Mouse (Mus musculus): ENCODE measurements around the gene Arhgef10l. TPM values are rescaled to one million over a fixed set of nuclear protein-coding genes. Genes with fewer than 3 reads are reported as not detected.
"Not testable (repeated sequence)": the region's sequence is repeated elsewhere in the genome, so short reads cannot be mapped to it uniquely, and the experiment has no call there.

Gene Arhgef10l
- polyA plus RNA-seq, 1 experiment from 2014 or later: 5.4 TPM

DNA sequence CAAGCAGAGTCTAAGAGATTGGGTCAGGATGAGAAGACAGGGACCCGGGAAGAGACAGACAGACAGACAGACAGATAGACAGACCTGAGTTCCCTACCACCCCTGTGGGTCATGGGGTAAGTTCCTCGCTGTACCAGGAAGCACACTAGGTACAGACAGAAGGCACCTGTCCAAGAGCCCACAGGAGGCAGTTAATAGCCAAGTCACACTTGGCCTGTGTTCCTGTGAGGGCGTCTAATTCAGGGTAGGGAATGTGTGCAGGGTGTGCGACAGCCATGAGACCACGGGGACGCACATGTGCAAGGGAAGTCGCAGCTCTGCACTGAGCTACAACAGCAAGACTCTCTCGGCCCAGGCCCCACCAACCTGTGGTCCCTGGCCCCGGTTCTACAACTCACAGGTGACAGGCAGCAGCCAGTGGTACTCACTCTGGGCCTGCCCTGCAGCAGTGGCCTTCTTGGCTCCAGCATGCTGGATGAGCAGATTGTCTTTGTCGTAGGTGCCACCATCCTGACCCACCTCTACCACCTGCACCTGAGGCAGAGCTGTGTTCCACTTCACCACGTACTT is 97.8 kb downstream of the Arhgef10l start:
- no peaks in the 10 kb centered on the region for H3K4me1 ChIP-seq (replicated peaks; ENCODE audit: control insufficient read depth, insufficient read depth, low read length)
- H3K9me3 ChIP-seq (ENCODE audit: control insufficient read depth): no peaks in the 10 kb centered on the region
- ATAC-seq: no peak
- no peak overlapping the region for H3K4me2 ChIP-seq (replicated peaks; ENCODE audit: low read depth)
- H3K27me3 ChIP-seq (replicated peaks; ENCODE audit: control insufficient read depth, insufficient read depth, low read length): no peaks in the 10 kb centered on the region
- no peak overlapping the region for H3K9ac ChIP-seq (ENCODE audit: low read depth, low read length)
- WGBS: 94% methylated on average over 11 of the region's 11 CpGs
- no peak overlapping the region for H3K27ac ChIP-seq (ENCODE audit: low read depth, low read length)
- no peak overlapping the region for H3K4me3 ChIP-seq (ENCODE audit: low read depth, low read length)
- no peak for TF ChIP-seq CTCF (IDR thresholded peaks at IDR 0.05; ENCODE audit: low read depth)
- H3K36me3 ChIP-seq (ENCODE audit: control insufficient read depth, insufficient read depth): peaks cover 65% of the 10 kb centered on the region

- Histone ChIP-seq H3K27ac (ENCODE audit: low read depth, low read length) (no peak overlapping the region), H3K27me3 (replicated peaks; ENCODE audit: control insufficient read depth, insufficient read depth, low read length) (no peaks in the 10 kb centered on the region), H3K9ac (ENCODE audit: low read depth, low read length) (no peak overlapping the region), H3K9me3 (ENCODE audit: control insufficient read depth) (no peaks in the 10 kb centered on the region), H3K4me1 (replicated peaks; ENCODE audit: control insufficient read depth, insufficient read depth, low read length) (no peaks in the 10 kb centered on the region), H3K4me2 (replicated peaks; ENCODE audit: low read depth) (no peak overlapping the region), H3K36me3 (ENCODE audit: control insufficient read depth, insufficient read depth) (peaks cover 70% of the 10 kb centered on the region), H3K4me3 (ENCODE audit: low read depth, low read length) (no peak overlapping the region)
- no peak for TF ChIP-seq CTCF (IDR thresholded peaks at IDR 0.05; ENCODE audit: low read depth)
- ATAC-seq: no peak
- WGBS: 89% methylated on average over 14 of the region's 14 CpGs
Observed at GRCm38 (mm10) chr4:140566785-140567184, 99.0 kb downstream of the Arhgef10l start.

- not testable (repeated sequence) for H3K4me3 ChIP-seq (ENCODE audit: low read depth, low read length); H3K9ac ChIP-seq (ENCODE audit: low read depth, low read length); H3K9me3 ChIP-seq (ENCODE audit: control insufficient read depth); ATAC-seq; H3K27me3 ChIP-seq (replicated peaks; ENCODE audit: control insufficient read depth, insufficient read depth, low read length); H3K4me1 ChIP-seq (replicated peaks; ENCODE audit: control insufficient read depth, insufficient read depth, low read length); H3K27ac ChIP-seq (ENCODE audit: low read depth, low read length); H3K4me2 ChIP-seq (replicated peaks; ENCODE audit: low read depth)
- WGBS: 100% methylated on average over 1 of the region's 1 CpGs
- H3K36me3 ChIP-seq (ENCODE audit: control insufficient read depth, insufficient read depth): peaks cover 70% of the 10 kb centered on the region
Observed at GRCm38 (mm10) chr4:140564459-140564858, 101.4 kb downstream of the Arhgef10l start.

DNA sequence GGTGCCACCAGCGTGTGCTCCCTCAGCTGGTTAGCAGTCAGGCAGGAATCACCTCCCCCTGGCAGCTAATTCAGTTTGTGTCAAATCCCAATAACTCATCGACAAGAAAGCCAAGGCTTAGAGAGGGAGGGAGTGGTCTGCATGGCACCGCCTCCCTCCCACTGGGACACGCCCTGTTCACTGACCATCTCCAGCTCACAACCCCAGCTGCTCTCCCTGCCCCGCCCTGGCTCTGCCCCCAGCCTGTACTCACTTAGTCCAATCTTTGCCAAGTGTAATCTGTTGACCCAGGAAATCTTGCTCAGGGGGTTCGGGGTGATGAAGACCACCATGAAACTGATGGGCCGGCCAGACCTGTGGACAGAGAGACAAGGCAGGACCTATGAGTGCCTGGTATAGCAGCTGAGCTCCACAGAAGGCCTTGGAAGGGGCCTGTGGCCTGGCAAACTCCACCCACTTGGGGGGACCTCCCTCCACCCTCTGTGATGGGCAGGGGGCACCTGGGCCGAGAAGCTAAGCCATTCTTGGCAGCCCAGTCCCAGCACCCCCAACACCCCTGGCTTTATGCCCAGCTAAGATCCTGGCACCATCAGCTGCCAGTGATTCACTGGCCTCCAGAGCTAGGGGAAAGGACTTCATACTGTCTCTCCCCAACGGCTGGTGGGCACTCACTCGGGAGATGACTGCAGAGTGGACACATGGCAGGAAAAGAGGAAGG is 103.2 kb downstream of the Arhgef10l start:
- Histone ChIP-seq H3K36me3 (ENCODE audit: control insufficient read depth, insufficient read depth) (peaks cover 57% of the 10 kb centered on the region), H3K9ac (ENCODE audit: low read depth, low read length) (no peak overlapping the region), H3K4me1 (replicated peaks; ENCODE audit: control insufficient read depth, insufficient read depth, low read length) (no peaks in the 10 kb centered on the region), H3K9me3 (ENCODE audit: control insufficient read depth) (no peaks in the 10 kb centered on the region), H3K27ac (ENCODE audit: low read depth, low read length) (peak overlapping the region; percentile 28; the same call in 1 of the 2 replicates), H3K4me3 (ENCODE audit: low read depth, low read length) (no peak overlapping the region), H3K4me2 (replicated peaks; ENCODE audit: low read depth) (no peak overlapping the region), H3K27me3 (replicated peaks; ENCODE audit: control insufficient read depth, insufficient read depth, low read length) (no peaks in the 10 kb centered on the region)
- no peak; the same call in 1 of the 2 replicates for ATAC-seq
- TF ChIP-seq CTCF (IDR thresholded peaks at IDR 0.05; ENCODE audit: low read depth): no peak
- WGBS: 78% methylated on average over 10 of the region's 10 CpGs

DNA sequence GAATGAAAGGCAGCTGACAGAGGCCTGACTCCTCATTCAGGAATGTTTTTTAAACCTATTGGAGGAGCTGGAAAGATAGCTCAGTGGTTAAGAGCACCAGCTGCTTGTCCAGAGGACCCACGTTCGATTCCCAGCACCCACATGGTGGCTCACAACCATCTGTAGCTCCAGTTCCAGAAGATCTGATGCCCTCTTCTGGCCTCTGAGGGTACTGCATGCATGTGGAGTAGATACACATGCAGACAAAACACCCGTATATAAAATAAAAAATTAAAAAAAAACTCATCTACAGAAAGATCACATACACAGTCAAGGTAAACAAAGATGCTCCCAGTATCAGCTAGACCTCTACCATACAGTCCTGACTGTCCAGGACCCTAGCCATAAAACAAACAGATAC is 104.1 kb downstream of the Arhgef10l start:
- H3K27ac ChIP-seq (ENCODE audit: low read depth, low read length): no peak overlapping the region
- WGBS: 98% methylated on average over 3 of the region's 3 CpGs
- no peaks in the 10 kb centered on the region for H3K27me3 ChIP-seq (replicated peaks; ENCODE audit: control insufficient read depth, insufficient read depth, low read length)
- H3K9ac ChIP-seq (ENCODE audit: low read depth, low read length): no peak overlapping the region
- no peaks in the 10 kb centered on the region for H3K4me1 ChIP-seq (replicated peaks; ENCODE audit: control insufficient read depth, insufficient read depth, low read length)
- peaks cover 53% of the 10 kb centered on the region for H3K36me3 ChIP-seq (ENCODE audit: control insufficient read depth, insufficient read depth)
- no peak overlapping the region for H3K4me2 ChIP-seq (replicated peaks; ENCODE audit: low read depth)
- no peak overlapping the region for H3K4me3 ChIP-seq (ENCODE audit: low read depth, low read length)
- peak; percentile 30; the same call in 1 of the 2 replicates for TF ChIP-seq CTCF (IDR thresholded peaks at IDR 0.05; ENCODE audit: low read depth)
- no peaks in the 10 kb centered on the region for H3K9me3 ChIP-seq (ENCODE audit: control insufficient read depth)
- no peak for ATAC-seq

DNA sequence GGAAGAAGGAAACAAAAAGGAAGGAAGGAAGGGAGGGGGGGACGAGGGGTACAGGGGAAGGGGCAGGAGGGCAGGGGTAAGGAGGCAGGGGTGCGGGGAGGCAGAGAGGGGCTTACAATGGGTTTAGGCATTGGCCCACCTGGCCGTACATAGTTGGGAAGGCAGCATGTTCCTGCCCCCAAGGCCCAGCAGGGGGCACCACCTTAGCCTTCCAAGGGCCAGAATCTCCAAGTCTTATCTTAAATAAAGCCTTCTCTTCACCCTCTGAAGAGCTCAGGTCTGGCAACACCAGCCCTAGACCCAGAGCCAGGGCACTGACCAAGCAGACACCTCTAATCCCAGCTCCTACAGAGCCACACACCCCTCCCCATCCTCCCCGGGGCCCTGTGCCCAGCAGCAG is 106.0 kb downstream of the Arhgef10l start:
- Histone ChIP-seq H3K4me1 (replicated peaks; ENCODE audit: control insufficient read depth, insufficient read depth, low read length) (no peaks in the 10 kb centered on the region), H3K4me3 (ENCODE audit: low read depth, low read length) (no peak overlapping the region), H3K9me3 (ENCODE audit: control insufficient read depth) (no peaks in the 10 kb centered on the region), H3K27ac (ENCODE audit: low read depth, low read length) (no peak overlapping the region), H3K27me3 (replicated peaks; ENCODE audit: control insufficient read depth, insufficient read depth, low read length) (no peaks in the 10 kb centered on the region), H3K4me2 (replicated peaks; ENCODE audit: low read depth) (no peak overlapping the region), H3K9ac (ENCODE audit: low read depth, low read length) (no peak overlapping the region), H3K36me3 (ENCODE audit: control insufficient read depth, insufficient read depth) (peaks cover 40% of the 10 kb centered on the region)
- TF ChIP-seq CTCF (IDR thresholded peaks at IDR 0.05; ENCODE audit: low read depth): peak; percentile 52
- no peak for ATAC-seq
- WGBS: 73% methylated on average over 4 of the region's 4 CpGs
